Mouse (Mus musculus) brain, embryonic 14.5 days (tissue): ENCODE data around the gene Ucp3. TPM values are rescaled to one million over a fixed set of nuclear protein-coding genes. Genes with fewer than 3 reads are reported as not detected.

Source experiments
- DNase-seq: peaks from one replicate; pipeline ENCODE4 v3.0.0-alpha.2; 2011; ENCODE audit warnings: low read depth
- CTCF ChIP-seq: fragments of 200-500 bp; IDR thresholded peaks from 2 replicates; pipeline ENCODE4 v1.5.1; 2012; ENCODE audit warnings: inconsistent platforms, mild to moderate bottlenecking, moderate library complexity, borderline replicate concordance; ENCODE audit not compliant: insufficient read depth, insufficient read length; ENCODE audit errors: extremely low read depth
- POLR2A ChIP-seq: fragments of 200-500 bp; IDR thresholded peaks from 2 replicates; pipeline ENCODE4 v1.6.1; 2012; ENCODE audit warnings: mild to moderate bottlenecking, inconsistent platforms, borderline replicate concordance; ENCODE audit not compliant: poor library complexity, insufficient read depth, insufficient read length, severe bottlenecking; ENCODE audit errors: extremely low read depth
- polyA plus RNA-seq: library from polyadenylated mRNA; depleted of rRNA; stranded (reverse); fragments of >200 nt; gene quantifications from 2 replicates; pipeline ENCODE4 v1.2.3, GENCODE M21; 2012

Gene Ucp3
- polyA plus RNA-seq, 1 experiment: not detected

DNA sequence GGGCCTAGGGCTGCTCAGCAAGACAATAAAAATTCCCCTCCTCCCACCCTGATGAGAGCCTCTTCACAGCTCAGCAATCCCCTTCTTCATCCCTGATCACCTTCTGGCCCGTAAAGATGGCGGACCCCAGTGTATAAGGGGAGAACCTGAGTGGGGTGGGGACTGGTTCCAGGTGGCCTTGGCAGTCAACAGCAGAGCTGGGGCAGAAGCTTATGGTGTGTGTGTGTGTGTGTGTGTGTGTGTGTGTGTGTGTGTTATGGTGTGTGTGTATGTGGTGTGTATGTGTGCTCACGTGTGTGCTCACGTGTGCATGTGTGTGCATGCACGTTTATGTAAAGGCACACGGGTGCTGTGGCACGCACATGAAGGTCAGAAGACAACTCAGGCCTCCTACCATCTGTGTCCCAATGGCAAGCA is 21.6 kb downstream of the Ucp3 start:
- no peak for TF ChIP-seq POLR2A
- no peak for TF ChIP-seq CTCF
- no peak for DNase-seq

GRCm38 (mm10) chr7:100495042-100495441 is 22.3 kb downstream of the Ucp3 start:
- no peak for DNase-seq
- TF ChIP-seq POLR2A: no peak
- TF ChIP-seq CTCF: no peak

DNA sequence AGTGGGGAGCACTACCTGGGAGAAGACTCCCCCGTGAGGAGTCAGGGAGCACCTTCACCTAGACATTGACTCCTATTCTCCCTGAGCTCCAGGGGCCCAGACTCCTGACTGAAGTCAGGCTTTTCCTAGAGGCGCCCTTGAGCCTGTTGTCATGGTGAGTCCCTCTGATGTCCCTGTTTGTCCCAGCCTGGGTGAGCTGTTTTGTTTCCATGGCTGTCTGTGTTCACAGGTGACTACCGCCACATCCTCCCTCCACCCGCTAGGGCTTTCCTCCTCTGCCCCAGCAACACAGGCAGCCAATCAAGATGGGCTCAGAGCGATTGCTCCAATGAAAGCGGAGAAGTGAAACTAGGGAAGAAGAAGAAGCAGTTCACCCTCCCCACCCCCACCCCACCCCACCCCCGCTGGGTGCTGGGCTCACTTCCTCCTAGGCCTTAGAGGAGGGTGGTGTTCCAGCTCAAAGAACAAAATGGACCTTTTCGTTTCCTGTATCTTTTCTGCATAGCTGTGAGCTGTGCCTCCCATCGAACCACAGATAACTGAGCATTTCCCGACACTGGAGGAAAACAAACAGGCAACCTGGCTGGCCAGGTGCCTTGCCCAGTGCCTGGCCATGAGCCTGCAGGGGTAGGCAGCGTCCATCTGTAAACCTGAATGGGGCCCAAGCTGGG is 22.9 kb downstream of the Ucp3 start:
- peak; percentile 90 for DNase-seq
- no peak for TF ChIP-seq POLR2A
- TF ChIP-seq CTCF: no peak

GRCm38 (mm10) chr7:100496371-100496770 is 23.6 kb downstream of the Ucp3 start:
- DNase-seq: no peak
- TF ChIP-seq CTCF (no peak), POLR2A (no peak)

GRCm38 (mm10) chr7:100496791-100497190 is 24.0 kb downstream of the Ucp3 start:
- TF ChIP-seq POLR2A (no peak), CTCF (no peak)
- no peak for DNase-seq

DNA sequence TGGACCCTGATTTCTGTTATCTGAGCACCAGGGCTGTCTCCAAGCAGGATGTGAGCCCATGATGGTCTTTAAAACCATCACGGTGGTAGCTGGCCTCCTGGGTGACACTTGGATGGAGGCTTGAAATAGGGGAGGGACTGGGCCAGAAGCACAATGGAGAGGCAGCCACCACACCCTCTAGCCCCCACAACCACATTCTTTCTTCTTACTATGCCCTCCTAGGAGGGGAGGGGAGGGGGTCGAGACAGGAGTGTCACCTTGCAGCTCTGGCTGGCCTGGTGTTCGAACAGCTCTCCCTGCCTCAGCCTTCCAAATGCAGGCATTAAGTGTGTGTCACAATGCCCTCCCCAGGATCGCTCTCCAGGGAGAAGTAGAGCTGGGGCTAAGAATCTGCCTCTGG is 24.6 kb downstream of the Ucp3 start:
- TF ChIP-seq POLR2A: no peak
- TF ChIP-seq CTCF: no peak
- no peak for DNase-seq

- DNase-seq: no peak
- TF ChIP-seq CTCF: no peak
- no peak for TF ChIP-seq POLR2A
Observed at GRCm38 (mm10) chr7:100497982-100498381, 25.2 kb downstream of the Ucp3 start.

- no peak for TF ChIP-seq CTCF
- no peak for TF ChIP-seq POLR2A
- no peak for DNase-seq
Observed at GRCm38 (mm10) chr7:100499465-100499864, 26.7 kb downstream of the Ucp3 start.

GRCm38 (mm10) chr7:100500276-100500977 is 27.6 kb downstream of the Ucp3 start:
- DNase-seq: no peak
- TF ChIP-seq POLR2A (no peak), CTCF (no peak)

DNA sequence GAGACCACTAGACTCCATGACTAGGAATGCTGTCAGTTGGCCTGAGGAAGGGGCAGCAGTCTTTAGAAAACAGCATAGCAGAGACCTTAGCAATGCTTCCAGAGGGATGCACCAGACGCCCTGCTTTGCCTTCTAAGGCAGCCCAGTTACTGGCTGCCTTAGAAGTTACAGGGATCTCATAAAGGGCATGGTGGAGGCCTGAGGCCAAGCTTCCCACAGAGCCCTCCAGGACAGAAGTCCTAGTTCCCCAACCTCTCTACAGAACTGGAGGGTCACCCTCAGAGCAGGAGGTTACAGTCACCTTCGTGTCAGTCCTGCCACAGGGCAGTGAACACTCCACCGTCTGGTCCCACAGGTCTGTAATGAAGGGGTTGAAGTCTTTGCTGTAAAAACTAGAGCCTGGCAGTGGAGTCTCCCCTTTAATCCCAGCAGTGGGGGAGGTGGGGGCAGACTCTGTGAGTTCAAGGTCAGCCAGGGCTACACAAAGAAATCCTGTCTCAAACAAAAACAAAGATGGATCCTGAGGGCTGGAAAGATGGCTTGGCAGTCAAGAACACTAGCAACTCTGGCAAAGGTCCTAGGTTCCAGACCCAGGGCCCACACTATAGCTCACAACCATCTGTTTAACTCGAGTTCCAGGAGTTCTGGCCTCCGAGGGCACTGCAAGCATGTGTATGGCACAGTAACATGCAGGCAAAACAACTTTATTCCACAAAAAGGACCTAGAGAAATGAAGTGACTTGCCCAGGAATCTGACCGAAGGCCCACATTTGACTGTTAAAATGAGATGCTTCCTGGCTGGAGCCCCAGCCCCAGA is 28.4 kb downstream of the Ucp3 start:
- DNase-seq: no peak
- TF ChIP-seq CTCF (no peak), POLR2A (no peak)

GRCm38 (mm10) chr7:100501844-100502373 is 29.1 kb downstream of the Ucp3 start:
- TF ChIP-seq POLR2A: no peak
- TF ChIP-seq CTCF: no peak
- DNase-seq: no peak
